Mouse (Mus musculus) T-helper 1 cell (primary cell): ENCODE results near the gene Inka2.
"Not testable (repeated sequence)": the region's sequence is repeated elsewhere in the genome, so short reads cannot be mapped to it uniquely, and the experiment has no call there.

Experiments
- in situ Hi-C: fragments of 300-600 bp; cut with MboI, MseI; formaldehyde crosslinking; loops from one replicate; pipeline ENCODE4 v1.15.1; 2025; ENCODE audit warnings: high pct_unique_total_duplicates

Gene Inka2

DNA sequence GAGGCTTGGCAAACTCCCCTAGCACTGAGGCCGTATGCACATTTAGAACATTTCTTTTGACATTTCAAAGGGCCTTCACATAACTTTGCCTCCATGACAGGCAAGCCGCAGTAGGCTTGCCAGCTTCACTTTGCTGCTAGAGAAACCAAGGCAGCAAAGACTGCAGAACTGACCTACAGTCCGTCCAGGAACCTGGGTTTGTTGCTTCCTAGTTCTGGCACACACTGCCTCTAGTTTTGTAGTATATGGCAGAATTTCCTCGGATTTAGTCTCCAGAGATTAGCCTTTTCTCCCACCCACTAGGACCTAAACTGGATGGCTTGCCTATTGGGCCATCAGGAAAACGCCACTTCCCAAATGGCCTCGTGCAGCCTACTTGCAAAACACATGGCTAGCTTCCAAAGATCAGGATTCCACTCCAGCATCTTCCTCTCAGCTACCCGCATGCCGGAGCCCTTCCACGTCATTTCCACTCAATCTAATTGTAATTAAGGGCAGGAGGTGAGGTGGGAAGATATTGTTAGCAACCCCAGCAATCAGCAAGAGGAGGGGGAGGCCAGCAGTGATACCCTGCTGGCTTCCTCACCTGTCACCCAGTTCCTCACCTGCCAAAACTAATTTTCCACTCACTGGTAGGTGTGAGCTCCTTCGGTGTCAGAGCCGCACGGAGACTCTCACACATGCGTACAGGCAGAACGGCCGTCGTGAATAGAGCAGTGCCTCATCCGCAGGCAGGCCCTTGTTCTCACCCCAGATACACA, 7.8 kb upstream of the Inka2 start:
- in situ Hi-C loops, result loop anchor here (5.0 kb wide), 1 partner anchor 201 kb away; no protein-coding TSS in a partner anchor

DNA sequence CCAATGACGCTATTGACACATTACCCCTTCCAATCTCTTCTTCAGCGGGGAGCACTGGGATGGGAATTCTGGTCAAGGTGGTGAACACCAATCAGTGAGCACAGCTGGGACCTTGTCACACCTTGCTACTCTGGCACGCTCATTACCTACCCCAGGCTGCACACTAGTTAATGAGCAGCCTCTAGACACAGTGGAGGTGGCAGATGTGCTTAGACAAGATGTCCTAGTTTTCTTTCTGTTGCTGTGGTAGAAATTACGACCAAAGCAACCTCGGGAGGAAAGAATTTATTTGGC, 7.3 kb upstream of the Inka2 start:
- in situ Hi-C loops, result loop anchor here (5.0 kb wide), 1 partner anchor 200 kb away; no protein-coding TSS in a partner anchor

DNA sequence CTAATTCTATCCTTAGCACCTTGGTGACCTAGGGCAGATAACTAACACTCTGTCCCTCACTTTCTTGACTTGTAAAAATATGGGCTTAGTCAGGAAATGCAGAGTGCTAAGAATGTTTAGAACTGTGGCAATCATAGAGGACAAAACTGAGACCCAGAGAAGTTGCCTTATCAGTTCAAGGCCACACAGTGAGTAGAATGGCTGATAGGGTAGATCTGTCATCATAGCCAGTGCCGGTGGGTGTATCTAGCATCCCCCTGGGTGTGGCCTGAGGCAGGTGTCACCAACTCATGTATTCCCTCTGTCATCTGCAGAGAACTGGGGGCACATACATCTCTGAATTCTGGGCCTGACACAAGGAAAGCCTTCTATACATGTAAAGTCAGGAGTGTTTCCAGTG, 6.1 kb upstream of the Inka2 start:
- in situ Hi-C loops, result loop anchor here (5.0 kb wide), 1 partner anchor 199 kb away; no protein-coding TSS in a partner anchor

DNA sequence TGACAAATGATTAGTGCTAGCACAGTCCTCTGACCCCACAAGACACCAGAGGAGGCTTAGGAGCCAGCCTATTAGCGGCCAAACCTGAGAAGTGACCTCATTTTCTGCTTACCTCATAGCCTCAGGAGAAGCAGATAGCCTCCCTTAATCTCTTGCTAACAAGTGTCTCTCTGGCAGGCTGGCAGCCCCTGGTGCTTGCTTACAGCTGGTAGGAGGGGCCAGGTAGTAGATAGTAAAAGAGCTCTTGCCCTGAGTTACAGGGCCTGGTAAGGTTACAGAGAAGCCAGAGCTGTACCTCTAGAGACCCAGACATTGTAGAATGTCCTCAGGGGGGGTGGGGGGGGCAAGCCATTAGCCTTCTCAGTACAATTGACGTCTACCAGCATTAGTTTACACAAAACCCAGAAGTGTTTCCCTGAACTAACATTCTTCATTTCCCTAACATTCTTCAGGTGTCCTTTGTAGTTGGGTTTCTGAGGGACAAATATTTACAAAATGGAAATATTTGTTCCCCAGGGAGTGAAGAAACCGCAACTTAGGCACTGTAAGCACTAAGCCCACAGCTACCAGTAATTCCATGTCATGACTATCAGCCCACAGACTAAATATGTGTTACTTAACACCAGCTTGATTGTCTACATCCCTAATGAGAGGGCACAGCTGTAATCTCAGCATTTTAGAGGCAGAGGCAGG, 5.0 kb upstream of the Inka2 start:
- in situ Hi-C loops, result loop anchor here (5.0 kb wide), 1 partner anchor 198 kb away; no protein-coding TSS in a partner anchor

DNA sequence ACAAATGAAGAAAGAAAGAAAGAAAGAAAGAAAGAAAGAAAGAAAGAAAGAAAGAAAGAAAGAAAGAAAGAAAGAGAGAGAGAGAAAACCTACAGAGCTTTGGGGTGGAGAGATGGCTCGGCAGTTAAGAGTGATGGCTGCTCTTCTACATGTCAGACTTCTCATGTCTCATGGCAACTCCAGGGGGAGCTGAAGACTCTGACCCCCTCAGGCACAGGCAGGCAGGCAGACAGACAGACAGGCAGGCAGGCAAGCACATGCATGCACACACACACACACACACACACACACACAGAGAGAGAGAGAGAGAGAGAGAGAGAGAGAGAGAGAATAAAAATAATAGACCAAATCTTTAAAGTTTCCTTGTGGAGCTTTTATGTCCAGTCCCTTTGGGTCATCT, 3.6 kb upstream of the Inka2 start:
- in situ Hi-C loops, result not testable (repeated sequence)

DNA sequence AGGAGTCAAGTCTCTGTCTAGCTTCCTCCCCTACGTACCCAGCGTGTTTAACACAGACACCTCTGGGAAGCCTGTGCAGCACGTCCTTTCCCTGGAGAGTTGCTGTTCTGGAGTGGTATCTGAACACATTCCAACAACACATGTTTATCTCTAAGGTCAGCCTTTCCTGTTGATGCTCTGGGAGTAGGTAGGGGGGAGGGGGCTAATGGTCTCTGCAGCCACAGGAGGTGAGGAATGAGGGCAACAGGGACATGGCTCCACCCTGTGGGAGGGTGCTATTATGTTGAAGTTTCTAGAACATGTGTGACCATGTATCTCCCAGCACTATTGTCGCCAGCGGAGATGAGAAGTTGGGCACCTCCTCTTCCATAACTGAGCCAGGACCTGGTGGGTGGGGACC, 3.0 kb upstream of the Inka2 start:
- in situ Hi-C loops, result no loop called here

DNA sequence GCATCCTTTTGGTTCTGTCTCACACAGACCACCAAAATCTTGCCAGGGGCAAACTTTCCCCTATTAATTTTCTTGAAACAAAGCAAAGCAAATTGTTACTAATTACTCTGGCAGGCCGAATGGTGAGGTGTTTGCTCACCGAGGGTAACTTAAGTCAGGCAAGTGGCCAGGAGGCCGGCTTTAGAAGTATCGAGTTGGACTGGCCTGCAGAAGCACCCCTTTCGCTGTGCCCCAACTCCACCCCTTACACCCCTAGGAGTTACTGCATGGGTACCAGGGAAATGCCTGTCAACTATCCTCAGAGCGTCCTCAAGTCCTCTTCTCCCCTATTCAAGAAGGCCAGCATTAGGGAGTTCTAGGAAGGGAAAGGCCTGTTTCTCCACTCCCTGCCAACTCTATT, 828 bp upstream of the Inka2 start:
- in situ Hi-C loops, result no loop called here

DNA sequence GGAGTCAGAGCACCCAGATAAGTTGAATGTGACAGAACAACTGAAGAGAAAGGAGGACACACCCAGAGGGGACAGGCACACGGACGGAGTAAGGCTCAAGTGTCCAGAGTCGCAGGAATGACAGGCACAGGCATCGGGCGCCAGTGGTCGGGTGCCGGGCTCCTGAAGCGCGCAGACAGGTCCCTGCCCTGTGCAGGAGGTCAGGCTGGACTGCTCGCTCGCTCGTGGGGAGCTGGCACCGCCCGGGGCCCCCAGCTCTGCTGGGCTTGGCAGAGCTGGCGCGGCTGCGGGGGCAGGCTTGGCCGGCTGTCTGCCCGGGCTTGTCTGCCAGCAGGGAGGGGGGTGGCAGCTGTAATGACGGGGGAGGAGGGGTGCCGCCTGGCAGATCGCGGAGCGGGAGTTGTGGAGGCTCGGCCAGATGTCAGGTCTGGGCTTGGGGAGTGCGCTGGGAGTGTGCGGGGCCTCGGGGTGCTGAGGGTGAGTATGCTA, 706 bp downstream of the Inka2 start:
- in situ Hi-C loops, result no loop called here

DNA sequence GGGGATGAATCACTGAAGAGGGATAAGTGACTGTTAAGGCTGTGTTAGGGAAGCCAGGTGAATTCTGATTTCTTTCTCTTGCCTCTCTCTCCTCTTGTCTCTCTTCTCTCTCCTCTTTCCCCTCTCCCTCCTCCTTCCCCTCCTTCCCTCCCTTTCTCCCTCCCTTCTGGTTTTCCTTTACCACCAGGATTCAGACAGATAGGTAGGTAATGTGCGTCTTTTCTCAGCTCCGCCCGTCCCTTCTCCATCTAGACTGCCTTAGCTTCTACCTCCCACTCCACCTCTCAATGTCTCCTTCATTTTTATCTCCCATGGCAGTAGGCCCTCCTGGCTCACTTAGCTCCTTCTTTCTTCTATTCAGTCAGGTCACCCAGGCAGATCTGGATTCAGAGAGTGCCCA, 1.2 kb downstream of the Inka2 start:
- in situ Hi-C loops, result no loop called here

DNA sequence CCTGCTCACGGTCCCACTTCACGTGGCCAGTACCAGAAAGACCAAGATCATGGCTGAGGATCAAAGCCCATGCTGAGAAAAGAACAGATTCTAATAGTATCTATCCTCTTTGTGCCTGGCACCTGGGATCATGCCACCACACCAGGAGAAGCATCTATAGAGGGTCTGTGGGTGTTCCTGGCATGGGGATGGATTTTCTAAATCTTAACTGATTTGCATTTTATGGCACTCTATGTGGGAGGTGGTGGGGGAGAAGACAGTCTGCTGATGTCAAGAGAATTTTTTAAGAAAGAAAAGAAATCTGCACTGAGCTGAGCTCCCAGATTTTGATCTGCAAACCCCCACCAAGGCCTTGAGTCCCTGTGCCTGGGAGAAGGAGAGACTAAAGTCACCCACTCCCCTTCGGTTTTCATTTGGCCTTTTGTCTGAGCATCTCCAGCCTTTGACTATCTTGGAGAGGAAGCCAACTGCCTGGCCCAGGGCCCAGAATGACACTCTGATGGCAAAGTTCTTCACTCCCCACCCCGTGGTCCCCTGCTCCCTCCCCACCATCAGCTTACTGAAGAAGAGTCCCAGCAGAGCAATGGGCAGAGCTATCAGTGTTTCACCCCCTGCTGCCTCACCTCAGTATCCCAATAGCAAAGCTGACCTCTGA, 2.1 kb downstream of the Inka2 start:
- in situ Hi-C loops, result no loop called here

DNA sequence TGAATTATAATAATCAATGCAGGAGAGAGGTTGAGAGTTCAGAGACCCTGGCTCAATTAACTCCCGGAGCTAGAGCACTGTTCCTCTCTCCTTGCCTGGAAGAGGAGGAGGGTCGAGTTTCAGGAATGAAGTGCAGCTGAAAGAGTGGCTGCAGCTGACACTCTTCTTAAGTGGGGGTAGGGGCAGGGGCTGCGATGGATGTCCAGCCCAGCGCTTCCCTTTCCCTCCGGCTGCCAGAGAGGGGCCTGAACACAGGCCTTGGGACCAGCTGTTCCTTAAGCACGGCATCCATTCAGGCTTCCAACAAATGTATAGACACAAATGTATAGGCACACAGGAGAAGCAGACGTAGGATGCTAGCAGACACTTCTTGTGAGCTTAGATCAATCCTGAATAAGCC, 3.2 kb downstream of the Inka2 start:
- in situ Hi-C loops, result no loop called here

DNA sequence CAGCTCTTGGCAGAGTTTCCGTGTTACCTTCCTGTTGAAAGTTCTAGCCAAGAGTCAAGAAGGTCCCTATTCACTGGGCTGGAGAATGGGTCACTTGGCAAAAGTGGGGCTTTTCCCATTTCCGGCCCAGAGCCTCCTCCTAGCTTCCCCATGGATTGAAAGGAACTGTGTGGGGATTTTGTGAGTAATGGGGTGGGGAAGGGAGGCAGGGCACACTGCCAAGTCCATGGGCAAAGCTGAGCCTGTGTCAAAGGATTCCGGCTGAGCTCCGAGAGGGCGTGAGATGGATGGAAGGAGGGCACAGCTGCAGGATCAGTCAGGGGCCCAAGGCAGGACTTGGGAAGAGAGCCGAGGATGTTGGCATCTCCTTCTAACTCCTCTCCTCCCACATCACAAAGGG, 5.8 kb downstream of the Inka2 start:
- in situ Hi-C loops, result no loop called here

DNA sequence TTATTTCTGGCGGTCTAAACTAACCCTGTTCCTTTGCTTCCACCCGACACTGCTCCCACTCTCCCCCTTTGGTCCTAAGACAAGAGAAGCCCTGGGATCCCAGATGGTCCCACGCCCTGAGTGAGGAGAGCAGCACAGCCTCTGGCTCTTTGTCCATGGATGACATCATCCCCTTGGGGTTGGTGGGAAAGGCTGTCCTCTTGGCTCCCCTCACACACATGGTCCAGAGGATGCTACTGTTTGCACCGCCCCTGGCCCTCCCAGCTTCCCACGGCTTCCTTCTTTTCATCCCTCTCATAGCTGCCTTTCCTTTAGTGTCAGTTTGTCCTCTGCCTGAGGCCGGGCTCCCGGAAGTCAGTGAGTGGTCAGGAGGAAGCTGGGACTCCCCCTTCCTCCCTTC, 7.3 kb downstream of the Inka2 start:
- in situ Hi-C loops, result no loop called here

DNA sequence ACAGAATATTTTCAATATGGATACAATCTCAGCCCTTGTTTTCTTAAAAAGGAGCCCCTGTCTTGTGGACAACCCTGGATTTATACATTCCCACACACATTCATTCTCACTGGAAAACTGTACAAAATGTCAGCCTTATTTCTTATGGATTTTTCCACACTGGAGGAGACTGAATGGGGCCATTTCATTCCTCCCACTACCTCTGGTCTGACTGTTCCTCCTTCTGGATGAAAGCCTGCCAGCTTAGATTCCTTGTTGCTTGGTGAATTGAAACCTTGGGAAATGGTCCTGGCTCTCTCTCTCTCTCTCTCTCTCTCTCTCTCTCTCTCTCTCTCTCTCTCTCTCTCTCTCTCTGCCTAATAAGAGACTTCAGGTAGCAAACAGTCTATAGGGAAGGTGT, 8.4 kb downstream of the Inka2 start:
- in situ Hi-C loops, result no loop called here

DNA sequence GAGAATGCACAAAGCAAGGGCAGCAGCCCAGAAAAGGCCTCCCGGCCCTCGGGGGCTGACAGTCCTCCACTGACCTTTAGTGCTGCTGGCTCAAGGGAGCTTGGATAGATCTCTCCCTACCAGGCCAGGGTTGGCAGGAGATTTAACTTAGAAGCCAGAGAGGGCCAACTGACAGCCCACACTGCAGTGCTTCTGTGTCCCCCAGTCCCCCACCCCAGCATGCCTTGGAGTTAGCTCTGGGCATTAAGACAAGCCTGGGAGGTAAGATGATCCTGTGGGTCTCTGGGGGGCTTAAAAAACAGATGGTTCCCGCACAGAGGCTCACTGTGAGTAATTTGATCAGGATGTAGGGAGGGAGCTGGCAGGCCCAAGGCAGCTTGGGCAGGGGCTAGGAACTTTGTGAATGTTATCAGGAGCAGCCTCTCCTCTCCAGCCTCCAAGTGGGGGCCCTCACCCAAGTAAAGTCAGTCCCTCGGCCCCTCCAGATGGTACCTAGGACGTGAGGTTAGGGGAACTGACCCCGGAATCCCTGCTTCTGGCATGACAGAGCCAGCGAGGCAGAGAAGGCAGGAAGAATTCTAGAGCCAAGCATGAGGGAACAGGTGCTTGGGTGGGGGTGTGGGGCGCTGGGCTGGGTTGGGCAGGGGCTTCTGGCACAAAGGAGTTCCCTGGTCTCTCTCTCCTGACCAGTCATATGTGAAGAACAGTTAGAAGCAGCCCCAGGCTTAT, 9.9 kb downstream of the Inka2 start:
- in situ Hi-C loops, result no loop called here

DNA sequence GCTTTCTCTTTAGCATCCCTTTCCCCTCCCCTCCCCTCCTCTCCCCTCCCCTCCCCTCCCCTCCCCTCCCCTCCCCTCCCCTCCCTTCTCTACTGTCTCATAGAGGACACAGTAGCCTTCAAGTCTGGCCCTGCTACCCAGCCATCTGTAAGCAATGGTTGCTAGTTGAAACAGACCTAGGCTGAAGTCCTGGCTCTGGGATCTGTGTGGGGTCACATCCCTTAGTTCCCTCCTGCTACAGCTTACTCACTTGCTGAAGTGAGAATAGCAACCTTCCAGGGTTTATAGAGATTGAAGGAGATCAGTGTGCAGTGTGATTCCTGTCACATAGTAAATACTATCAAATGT, 10.4 kb downstream of the Inka2 start:
- in situ Hi-C loops, result no loop called here

DNA sequence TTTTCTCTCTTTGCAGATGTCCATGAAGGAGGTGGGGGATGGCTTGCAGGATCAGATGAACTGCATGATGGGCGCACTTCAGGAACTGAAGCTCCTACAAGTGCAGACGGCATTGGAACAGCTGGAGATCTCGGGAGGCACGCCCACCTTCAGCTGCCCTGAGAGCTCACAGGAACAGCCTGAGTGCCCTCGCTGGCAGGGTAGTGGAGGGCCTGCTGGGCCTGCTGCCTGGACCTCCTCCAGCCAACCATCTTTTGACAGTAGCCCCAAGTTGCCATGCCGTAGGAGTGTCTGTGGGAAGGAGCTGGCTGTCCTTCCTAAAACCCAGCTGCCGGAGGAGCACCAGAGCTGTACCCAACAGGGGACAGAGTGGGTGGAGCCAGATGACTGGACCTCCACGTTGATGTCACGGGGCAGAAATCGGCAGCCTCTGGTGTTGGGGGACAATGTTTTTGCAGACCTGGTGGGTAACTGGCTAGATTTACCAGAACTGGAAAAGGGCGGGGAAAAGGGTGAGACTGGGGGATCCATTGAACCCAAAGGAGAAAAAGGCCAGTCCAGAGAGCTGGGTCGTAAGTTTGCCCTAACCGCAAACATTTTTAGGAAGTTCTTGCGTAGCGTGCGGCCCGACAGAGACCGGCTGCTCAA, 12.1 kb downstream of the Inka2 start:
- in situ Hi-C loops, result no loop called here

DNA sequence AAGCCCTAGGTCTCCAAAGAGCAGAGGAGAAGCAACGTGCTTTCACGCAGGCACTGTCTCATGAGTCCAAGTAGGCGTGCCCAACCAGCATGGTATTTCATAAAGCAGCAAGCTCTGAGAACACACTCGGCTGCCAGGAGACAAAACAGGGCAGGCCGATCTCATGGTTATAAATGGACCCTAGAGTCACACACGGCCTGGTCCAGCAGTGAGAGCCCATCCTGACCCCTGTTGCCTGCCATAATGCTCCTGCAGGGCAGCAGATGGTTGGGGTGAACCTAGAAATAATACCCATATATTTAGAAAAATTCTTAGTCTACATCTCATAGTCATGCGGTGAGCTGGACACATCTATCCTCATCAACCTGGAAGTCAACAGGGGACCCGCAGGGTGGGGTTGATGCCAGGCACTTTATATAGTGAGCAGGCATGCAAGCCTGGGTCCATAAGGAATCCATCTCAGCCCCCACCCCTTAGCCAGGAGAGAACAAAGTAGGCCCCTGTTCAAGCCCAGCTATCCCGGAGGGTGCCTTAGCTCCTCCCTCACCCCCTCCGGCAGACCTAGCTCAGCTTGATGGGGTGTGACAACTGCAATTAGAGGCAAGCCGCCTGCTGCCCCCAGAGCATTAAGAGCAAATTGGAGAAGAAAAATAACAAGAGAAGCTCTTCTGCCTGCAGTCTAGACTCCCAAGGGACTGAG, 13.6 kb downstream of the Inka2 start:
- in situ Hi-C loops, result no loop called here

DNA sequence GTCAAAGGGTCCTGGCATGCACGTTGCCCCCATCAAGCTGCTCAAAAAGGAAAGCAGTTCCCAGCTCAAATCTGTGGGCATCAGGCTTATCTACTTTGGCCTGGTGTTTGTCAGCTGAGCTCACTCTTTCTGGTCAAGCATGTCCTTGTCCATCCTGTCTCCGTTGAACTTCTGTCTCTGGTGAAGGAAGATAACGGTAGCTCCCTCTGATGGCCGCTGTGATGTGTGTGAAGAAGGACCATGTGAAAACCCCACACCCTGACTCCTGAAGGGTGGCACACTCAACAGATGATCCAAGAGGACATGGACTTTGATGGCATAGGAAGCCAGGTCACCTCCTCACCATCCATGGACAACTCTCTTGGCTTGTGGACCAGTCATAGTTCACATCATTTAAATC, 14.3 kb downstream of the Inka2 start:
- in situ Hi-C loops, result no loop called here

DNA sequence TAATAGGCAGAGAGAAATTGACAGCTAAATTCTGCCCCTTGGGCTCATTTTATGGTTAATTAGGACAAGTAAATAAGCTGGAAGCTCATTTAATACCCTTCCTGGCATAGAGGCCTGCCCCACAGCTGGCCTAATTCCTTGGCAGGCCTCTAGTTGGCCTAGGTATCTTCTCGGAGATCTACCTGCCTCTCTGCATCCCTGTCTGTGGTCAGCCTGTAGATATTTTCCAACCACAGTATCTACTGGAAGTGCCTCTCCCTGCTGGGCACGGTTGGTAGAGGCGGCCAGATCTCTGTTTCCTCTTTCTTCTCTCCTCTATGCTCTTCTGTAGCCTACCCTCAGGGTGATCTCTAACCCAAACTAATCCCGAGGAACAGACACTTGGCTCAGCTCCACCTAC, 15.6 kb downstream of the Inka2 start:
- in situ Hi-C loops, result loop anchor here (5.0 kb wide), 1 partner anchor 33 kb away; the partner anchor contains the start of gene Ddx20

DNA sequence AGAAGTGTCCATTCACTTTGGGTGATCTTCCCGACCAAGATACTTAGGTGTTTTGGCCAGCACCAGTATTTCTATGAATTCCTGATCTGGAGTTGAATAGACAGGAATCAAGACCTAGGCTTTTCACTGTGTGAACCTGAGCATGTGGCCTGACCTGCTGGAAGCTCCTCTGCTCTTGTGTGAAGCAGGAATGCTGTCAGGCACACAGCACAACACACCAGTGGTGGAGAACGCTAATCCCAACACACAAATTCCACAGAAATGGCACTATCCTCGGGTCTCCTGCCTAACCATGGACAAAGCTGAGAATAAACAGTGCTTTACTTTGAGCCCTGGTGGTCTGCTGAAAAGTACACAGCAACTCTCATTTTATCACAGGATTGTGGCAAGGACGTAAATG, 16.1 kb downstream of the Inka2 start:
- in situ Hi-C loops, result loop anchor here (5.0 kb wide), 1 partner anchor 33 kb away; the partner anchor contains the start of gene Ddx20
